Mouse (Mus musculus): ENCODE measurements around the gene AB124611. TPM values are rescaled to one million over a fixed set of nuclear protein-coding genes. Genes with fewer than 3 reads are reported as not detected.

Gene AB124611
- polyA plus RNA-seq, 1 experiment from 2014 or later: 5.2 TPM

DNA sequence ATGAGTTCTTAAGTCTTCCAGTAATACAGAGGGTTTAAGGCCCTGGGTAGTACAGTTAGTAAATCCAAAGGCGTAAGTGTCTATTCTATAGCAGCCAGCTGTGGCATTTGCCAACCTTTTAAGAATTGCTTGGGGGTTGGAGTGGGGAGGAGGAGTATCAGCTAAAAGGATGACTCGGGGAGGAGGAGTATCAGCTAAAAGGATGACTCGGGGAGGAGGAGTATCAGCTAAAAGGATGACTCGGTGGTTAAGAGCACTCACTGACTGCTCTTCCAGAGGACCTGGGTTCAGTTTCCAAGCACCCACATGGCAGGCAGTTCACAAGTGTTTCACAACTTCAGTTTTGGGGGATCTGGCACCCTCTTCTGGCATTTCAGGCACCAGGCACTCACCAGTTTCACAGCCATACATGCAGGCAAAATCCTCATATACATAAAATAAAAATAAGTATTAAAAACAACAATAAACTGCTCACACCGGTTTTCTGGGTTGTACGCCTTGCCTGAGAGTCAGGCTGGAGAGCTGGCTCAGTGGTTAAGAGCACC lies 29.3 kb downstream of the AB124611 start:
- Histone ChIP-seq H3K27ac (ENCODE audit: low read length) (no peak overlapping the region), H3K36me3 (ENCODE audit: insufficient read depth, low read length) (no peaks in the 10 kb centered on the region), H3K4me3 (ENCODE audit: low read depth, low read length) (no peak overlapping the region), H3K9ac (replicated peaks; ENCODE audit: low read depth) (no peak overlapping the region), H3K4me1 (ENCODE audit: insufficient read depth, low read depth, low read length) (peaks cover 4% of the 10 kb centered on the region; the same call in 1 of the 2 replicates), H3K4me2 (replicated peaks; ENCODE audit: low read depth, low read length) (no peak overlapping the region), H3K27me3 (replicated peaks; ENCODE audit: insufficient read depth, low read length) (no peaks in the 10 kb centered on the region), H3K9me3 (ENCODE audit: low read length) (no peaks in the 10 kb centered on the region)
- DNase-seq (ENCODE audit: low spot score) (no peak), ATAC-seq (no peak)
- TF ChIP-seq EP300 (IDR thresholded peaks at IDR 0.05): no peak
- peak; percentile 12; the same call in 1 of the 2 replicates for TF ChIP-seq CTCF (IDR thresholded peaks at IDR 0.05)
- 87% methylated on average over 6 of the region's 6 CpGs for WGBS

DNA sequence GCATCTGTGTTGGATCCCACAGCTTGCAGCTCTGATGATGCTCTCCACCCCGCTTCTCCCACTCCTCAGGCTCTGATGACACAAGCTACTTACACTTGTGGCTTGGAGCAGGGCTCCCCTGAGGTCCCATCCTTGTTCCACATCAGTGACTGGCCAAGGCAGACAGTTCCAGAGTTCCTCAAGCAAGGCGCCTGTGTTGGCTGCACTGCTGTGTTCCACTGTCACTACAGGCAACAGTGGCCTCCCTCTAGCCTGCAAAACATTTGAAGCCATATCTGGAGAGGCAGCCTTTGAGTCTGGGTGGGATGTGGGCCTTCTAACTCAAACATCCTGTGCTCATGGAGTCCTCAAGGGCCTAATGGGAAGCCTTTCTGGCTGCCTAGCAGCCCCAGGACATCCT lies 31.0 kb downstream of the AB124611 start:
- WGBS: 86% methylated on average over 2 of the region's 2 CpGs
- Histone ChIP-seq H3K27me3 (replicated peaks; ENCODE audit: insufficient read depth, low read length) (no peaks in the 10 kb centered on the region), H3K9me3 (ENCODE audit: low read length) (no peaks in the 10 kb centered on the region), H3K9ac (replicated peaks; ENCODE audit: low read depth) (no peak overlapping the region), H3K4me1 (ENCODE audit: insufficient read depth, low read depth, low read length) (peaks cover 4% of the 10 kb centered on the region; the same call in 1 of the 2 replicates), H3K4me2 (replicated peaks; ENCODE audit: low read depth, low read length) (no peak overlapping the region), H3K4me3 (ENCODE audit: low read depth, low read length) (no peak overlapping the region), H3K27ac (ENCODE audit: low read length) (0 out of 2 replicates have a peak overlapping the region, but pooled peaks have one; percentile 9), H3K36me3 (ENCODE audit: insufficient read depth, low read length) (no peaks in the 10 kb centered on the region)
- peak; percentile 73 for ATAC-seq
- no peak for TF ChIP-seq EP300 (IDR thresholded peaks at IDR 0.05)
- TF ChIP-seq CTCF (IDR thresholded peaks at IDR 0.05): no peak
- DNase-seq (ENCODE audit: low spot score): peak; percentile 37

DNA sequence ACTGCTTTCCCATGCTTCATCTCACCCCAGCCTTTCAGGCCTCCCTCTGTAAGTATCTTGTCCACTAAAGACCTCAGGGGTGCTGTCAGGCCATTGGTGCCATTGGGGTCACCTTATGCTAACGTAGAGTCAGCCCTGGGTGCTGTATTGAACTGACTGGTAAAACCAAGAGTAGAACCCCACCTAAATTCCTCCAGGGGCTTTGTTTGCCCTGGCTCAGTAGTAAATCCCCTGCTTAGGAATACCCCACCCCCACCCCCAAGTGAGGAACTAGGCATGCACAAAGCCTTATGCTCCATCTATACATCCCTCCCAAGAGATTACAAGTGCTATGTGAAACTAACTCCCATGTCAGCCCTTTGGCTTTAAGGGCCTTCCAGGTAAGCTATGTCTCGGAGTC lies 31.6 kb downstream of the AB124611 start:
- no peaks in the 10 kb centered on the region for H3K36me3 ChIP-seq (ENCODE audit: insufficient read depth, low read length)
- H3K9ac ChIP-seq (replicated peaks; ENCODE audit: low read depth): no peak overlapping the region
- H3K9me3 ChIP-seq (ENCODE audit: low read length): no peaks in the 10 kb centered on the region
- no peak for DNase-seq (ENCODE audit: low spot score)
- no peak overlapping the region for H3K4me2 ChIP-seq (replicated peaks; ENCODE audit: low read depth, low read length)
- 0 out of 2 replicates have a peak overlapping the region, but pooled peaks have one; percentile 9 for H3K27ac ChIP-seq (ENCODE audit: low read length)
- WGBS: 97% methylated on average over 2 of the region's 2 CpGs
- TF ChIP-seq CTCF (IDR thresholded peaks at IDR 0.05): no peak
- TF ChIP-seq EP300 (IDR thresholded peaks at IDR 0.05): no peak
- H3K4me1 ChIP-seq (ENCODE audit: insufficient read depth, low read depth, low read length): peaks cover 4% of the 10 kb centered on the region; the same call in 1 of the 2 replicates
- no peak overlapping the region for H3K4me3 ChIP-seq (ENCODE audit: low read depth, low read length)
- ATAC-seq: no peak
- H3K27me3 ChIP-seq (replicated peaks; ENCODE audit: insufficient read depth, low read length): no peaks in the 10 kb centered on the region

DNA sequence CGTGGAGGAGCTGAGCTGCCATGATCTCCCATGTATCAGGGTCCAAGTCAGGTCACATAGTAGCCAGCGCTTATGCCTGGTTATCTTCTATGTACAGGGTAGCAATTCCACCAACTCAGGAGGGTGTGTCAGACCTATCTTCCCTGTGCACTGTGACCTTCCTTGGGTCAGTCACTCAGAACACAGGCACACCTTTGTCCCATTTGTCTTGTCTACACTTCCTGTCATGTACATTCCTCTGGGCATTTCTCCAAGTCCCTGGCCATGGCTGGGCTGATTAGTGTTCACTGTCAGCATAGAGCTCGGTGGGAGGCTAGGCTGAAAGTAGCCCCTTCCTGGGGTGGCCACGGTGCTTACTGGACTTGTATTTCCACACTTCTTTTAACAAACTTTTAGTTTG lies 32.4 kb downstream of the AB124611 start:
- Histone ChIP-seq H3K27me3 (replicated peaks; ENCODE audit: insufficient read depth, low read length) (no peaks in the 10 kb centered on the region), H3K27ac (ENCODE audit: low read length) (no peak overlapping the region), H3K9me3 (ENCODE audit: low read length) (no peaks in the 10 kb centered on the region), H3K9ac (replicated peaks; ENCODE audit: low read depth) (no peak overlapping the region), H3K4me3 (ENCODE audit: low read depth, low read length) (no peak overlapping the region), H3K36me3 (ENCODE audit: insufficient read depth, low read length) (no peaks in the 10 kb centered on the region), H3K4me2 (replicated peaks; ENCODE audit: low read depth, low read length) (no peak overlapping the region), H3K4me1 (ENCODE audit: insufficient read depth, low read depth, low read length) (peaks cover 4% of the 10 kb centered on the region; the same call in 1 of the 2 replicates)
- DNase-seq (ENCODE audit: low spot score) (no peak), ATAC-seq (peak; percentile 30; the same call in 1 of the 2 replicates)
- no peak for TF ChIP-seq CTCF (IDR thresholded peaks at IDR 0.05)
- no peak for TF ChIP-seq EP300 (IDR thresholded peaks at IDR 0.05)
- 67% methylated on average over 4 of the region's 4 CpGs for WGBS

DNA sequence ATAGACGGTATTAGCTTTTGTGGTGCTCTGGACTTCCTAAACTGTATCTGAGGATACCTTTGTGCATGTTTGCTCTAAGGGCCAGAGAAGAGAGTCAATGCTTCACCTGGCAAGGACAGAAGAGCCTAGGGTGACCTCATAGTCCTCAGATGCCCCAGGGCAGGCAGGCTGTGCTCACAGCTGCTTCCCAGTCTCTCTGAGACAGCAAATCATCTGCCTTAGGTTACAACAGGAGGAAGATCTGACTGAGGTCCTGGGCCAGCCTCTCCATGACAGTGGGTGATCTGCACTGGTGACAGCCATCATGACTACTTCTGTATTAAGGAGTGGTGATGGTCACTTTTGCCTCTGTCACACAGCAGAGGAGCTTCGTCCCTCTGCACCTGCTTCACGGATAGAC lies 33.2 kb downstream of the AB124611 start:
- 95% methylated on average over 3 of the region's 3 CpGs for WGBS
- Histone ChIP-seq H3K9ac (replicated peaks; ENCODE audit: low read depth) (no peak overlapping the region), H3K4me3 (ENCODE audit: low read depth, low read length) (no peak overlapping the region), H3K27ac (ENCODE audit: low read length) (no peak overlapping the region), H3K36me3 (ENCODE audit: insufficient read depth, low read length) (no peaks in the 10 kb centered on the region), H3K9me3 (ENCODE audit: low read length) (no peaks in the 10 kb centered on the region), H3K4me1 (ENCODE audit: insufficient read depth, low read depth, low read length) (peaks cover 4% of the 10 kb centered on the region; the same call in 1 of the 2 replicates), H3K4me2 (replicated peaks; ENCODE audit: low read depth, low read length) (no peak overlapping the region), H3K27me3 (replicated peaks; ENCODE audit: insufficient read depth, low read length) (no peaks in the 10 kb centered on the region)
- ATAC-seq (no peak), DNase-seq (ENCODE audit: low spot score) (no peak)
- TF ChIP-seq CTCF (IDR thresholded peaks at IDR 0.05) (no peak), EP300 (IDR thresholded peaks at IDR 0.05) (no peak)

DNA sequence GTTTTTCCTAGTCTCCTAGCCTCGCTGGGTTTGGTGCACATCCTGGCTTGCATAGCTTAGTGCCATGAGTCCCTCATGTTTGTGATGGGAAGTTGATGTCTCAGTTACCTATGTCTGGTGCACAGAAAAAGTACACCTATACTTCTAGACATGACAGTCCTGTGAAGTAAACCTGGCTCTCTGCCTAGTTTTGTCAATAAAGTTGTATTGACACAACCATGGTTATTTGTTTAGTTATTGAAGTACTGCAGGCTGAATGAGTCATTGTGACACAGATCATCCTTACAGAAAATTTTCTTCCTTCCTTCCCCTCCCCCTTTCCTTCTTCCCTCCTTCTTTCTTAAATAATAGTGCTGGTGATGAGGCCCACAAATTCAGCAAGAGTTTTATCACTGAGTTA lies 38.4 kb downstream of the AB124611 start:
- WGBS: 76% methylated on average over 1 of the region's 1 CpGs
- DNase-seq (ENCODE audit: low spot score): peak; percentile 33
- no peak for ATAC-seq
- Histone ChIP-seq H3K27me3 (replicated peaks; ENCODE audit: insufficient read depth, low read length) (no peaks in the 10 kb centered on the region), H3K36me3 (ENCODE audit: insufficient read depth, low read length) (no peaks in the 10 kb centered on the region), H3K4me3 (ENCODE audit: low read depth, low read length) (no peak overlapping the region), H3K4me1 (ENCODE audit: insufficient read depth, low read depth, low read length) (no peaks in the 10 kb centered on the region), H3K27ac (ENCODE audit: low read length) (no peak overlapping the region), H3K9me3 (ENCODE audit: low read length) (no peaks in the 10 kb centered on the region), H3K9ac (replicated peaks; ENCODE audit: low read depth) (no peak overlapping the region), H3K4me2 (replicated peaks; ENCODE audit: low read depth, low read length) (no peak overlapping the region)
- no peak for TF ChIP-seq CTCF (IDR thresholded peaks at IDR 0.05)
- TF ChIP-seq EP300 (IDR thresholded peaks at IDR 0.05): no peak
